In genomic region chr13:47014334-47015194, GRCm38 (mm10) we compare ENCODE assay signal across 8 mouse cellular contexts. TPM values are rescaled to one million over a fixed set of nuclear protein-coding genes. Genes with fewer than 3 reads are reported as not detected.
DNase-seq lines count a peak whose midpoint lies in the region; ATAC-seq and TF ChIP-seq lines count a peak whose summit lies in the region.

Nhlrc1 (minus strand) TSS chr13:47014850.

- H3K9ac ChIP-seq in neural tube, embryonic 14.5 days (replicated peaks; ENCODE audit: low read depth, low read length) = peak within 1 kb of the TSS; percentile 51

- H3K4me1 ChIP-seq in E14TG2a.4 (replicated peaks; ENCODE audit: low read depth, low read length) = peaks cover 10% of the 10 kb centered on the region
- H3K4me1 ChIP-seq in neural tube, embryonic 14.5 days (ENCODE audit: control insufficient read depth, insufficient read depth, low read length) = peaks cover 6% of the 10 kb centered on the region; the same call in 1 of the 2 replicates

- DNase-seq in cerebellum, adult 8-10 months = peak; percentile 83
- DNase-seq in forelimb bud, embryonic 11.5 days (ENCODE audit: low read depth, low spot score) = peak; percentile 70
- DNase-seq in heart, postnatal 4 days = peak; percentile 81
- DNase-seq in layer of hippocampus, adult 2 months (ENCODE audit: low spot score in 2 of 2) = peak; percentile 85 to 86
- DNase-seq in lung, adult 18-20 months = peak; percentile 74 to 81
- DNase-seq in telencephalon, adult 2 months (ENCODE audit: low read depth, low spot score) = peak; percentile 53

- H3K4me3 ChIP-seq in E14TG2a.4 (replicated peaks; ENCODE audit: low read length) = peak within 1 kb of the TSS; percentile 82
- H3K4me3 ChIP-seq in layer of hippocampus, adult 2 months = peak within 1 kb of the TSS; percentile 62
- peak within 1 kb of the TSS; percentile 49 for H3K4me3 ChIP-seq in neural tube, embryonic 14.5 days (ENCODE audit: low read depth, low read length)

- peaks cover 42% of the 10 kb centered on the region for H3K9me3 ChIP-seq in E14TG2a.4 (ENCODE audit: low read length)
- H3K9me3 ChIP-seq in neural tube, embryonic 14.5 days (ENCODE audit: control insufficient read depth, low read length) = peaks cover 10% of the 10 kb centered on the region

- H3K27me3 ChIP-seq in E14TG2a.4 (ENCODE audit: insufficient read depth, low read length) = peaks cover 25% of the 10 kb centered on the region
- H3K27me3 ChIP-seq in neural tube, embryonic 14.5 days (ENCODE audit: control insufficient read depth, insufficient read depth, low read length) = no peaks in the 10 kb centered on the region

- peak within 1 kb of the TSS; percentile 93 for H3K27ac ChIP-seq in layer of hippocampus, adult 2 months
- no peak within 1 kb of the TSS for H3K27ac ChIP-seq in neural tube, embryonic 14.5 days (ENCODE audit: low read depth, low read length)

- no peak for TF ChIP-seq CTCF in E14TG2a.4 (conservative IDR thresholded peaks at IDR 0.05; ENCODE audit: low read length)
- TF ChIP-seq CTCF in layer of hippocampus, adult 2 months (conservative IDR thresholded peaks at IDR 0.05) = peak; percentile 96

- H3K36me3 ChIP-seq in E14TG2a.4 (ENCODE audit: insufficient read depth, low read length) = peaks cover 8% of the 10 kb centered on the region
- no peaks in the 10 kb centered on the region for H3K36me3 ChIP-seq in neural tube, embryonic 14.5 days (ENCODE audit: control insufficient read depth, insufficient read depth, low read length)

- peak within 1 kb of the TSS; percentile 91 for H3K4me2 ChIP-seq in neural tube, embryonic 14.5 days (ENCODE audit: low read depth, low read length)

- 3% methylated on average over 52 of the region's 73 CpGs for WGBS in neural tube, embryonic 14.5 days

- peak; percentile 95 for ATAC-seq in neural tube, embryonic 14.5 days (ENCODE audit: low read depth)

RNA-seq across cellular contexts. Expression of gene Nhlrc1, which starts in this region (rescaled TPM):
- total RNA-seq in heart, postnatal 4 days (2021) = 1 to 10 TPM; 2.9 to 4.2 TPM
- 10 to 100 TPM; 16.5 to 18.9 TPM for total RNA-seq in layer of hippocampus, adult 2 months (2021)
- 14.6 and 15.1 TPM in 2 replicates for polyA plus RNA-seq in neural tube, embryonic 14.5 days (2014; fragmentation: Nextera tagmentation; extraction: Ambion mirVana)
